Mouse (Mus musculus) spleen, adult 10 weeks (tissue): Measurements from ENCODE around the gene Gm15140. TPM values are rescaled to one million over a fixed set of nuclear protein-coding genes. Genes with fewer than 3 reads are reported as not detected.

Source experiments
- polyA plus RNA-seq: library from polyadenylated mRNA; stranded (reverse); fragments of 350-450 nt; fragmentation: Illumina TruSeq; extraction: RNeasy Lipid Tissue Mini Kit (QIAGEN cat#74804); gene quantifications from one replicate; pipeline ENCODE4 v1.2.3, GENCODE M21; 2015; ENCODE audit warnings: low replicate concordance; ENCODE audit not compliant: insufficient read depth

Gm15140 gene
- not detected for polyA plus RNA-seq

DNA sequence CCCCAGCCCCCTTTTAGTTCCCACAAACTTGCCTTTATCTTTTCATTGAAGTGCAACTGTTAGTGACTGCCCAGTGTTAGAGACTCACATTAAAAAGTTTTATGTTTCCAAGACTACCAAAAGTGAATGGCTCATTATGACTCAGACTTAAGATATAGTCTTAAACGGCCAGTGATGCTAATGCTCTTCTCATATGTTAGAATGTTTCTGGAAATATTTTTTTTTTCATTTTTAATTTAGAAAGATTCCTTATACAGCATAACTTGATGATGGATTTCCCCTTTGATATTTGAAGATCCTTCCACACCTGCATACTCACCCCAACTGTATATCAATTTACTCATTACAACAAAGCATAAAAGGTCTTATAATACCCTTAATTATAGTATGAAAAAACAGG lies at the start of gene Gm15140:
Gene Gm15140, minus strand, starts transcription at position 101 of the 400 bp plus-strand sequence.

Other genes with a start within 250 kb of the Gm15140 start
- gene Samt1, start 108.0 kb downstream of the Gm15140 start, polyA plus RNA-seq: not detected
- gene 4921511M17Rik, start 86.9 kb downstream of the Gm15140 start, polyA plus RNA-seq: not detected
- not detected for gene Gm10057, start 65.6 kb downstream of the Gm15140 start, polyA plus RNA-seq
- gene 4930524N10Rik, start 222.7 kb upstream of the Gm15140 start, polyA plus RNA-seq: not detected